Mouse (Mus musculus) T-helper 2 cell (primary cell): ENCODE results near the gene Msi2.

ENCODE experiments used
- in situ Hi-C: fragments of 300-600 bp; cut with MboI, MseI; formaldehyde crosslinking; loops from one replicate; pipeline ENCODE4 v1.15.1; 2025; ENCODE audit warnings: high pct_unique_total_duplicates

Msi2 gene

GRCm38 (mm10) chr11:88462789-88463188, 255.5 kb downstream of the Msi2 start:
- in situ Hi-C loops = no loop called here

GRCm38 (mm10) chr11:88461601-88462000, 256.7 kb downstream of the Msi2 start:
- in situ Hi-C loops = no loop called here

GRCm38 (mm10) chr11:88459946-88460736, 258.2 kb downstream of the Msi2 start:
- in situ Hi-C loops = no loop called here

GRCm38 (mm10) chr11:88457241-88457738, 261.0 kb downstream of the Msi2 start:
- in situ Hi-C loops = no loop called here

- in situ Hi-C loops = no loop called here
Observed at GRCm38 (mm10) chr11:88454867-88455806, 263.2 kb downstream of the Msi2 start.

GRCm38 (mm10) chr11:88449180-88449579, 269.1 kb downstream of the Msi2 start:
- in situ Hi-C loops = no loop called here

- in situ Hi-C loops = no loop called here
Observed at GRCm38 (mm10) chr11:88448571-88448970, 269.7 kb downstream of the Msi2 start.

- in situ Hi-C loops = no loop called here
Observed at GRCm38 (mm10) chr11:88447350-88447749, 271.0 kb downstream of the Msi2 start.

- in situ Hi-C loops = no loop called here
Observed at GRCm38 (mm10) chr11:88443905-88444304, 274.4 kb downstream of the Msi2 start.

- in situ Hi-C loops = no loop called here
Observed at GRCm38 (mm10) chr11:88443291-88443690, 275.0 kb downstream of the Msi2 start.

- in situ Hi-C loops = no loop called here
Observed at GRCm38 (mm10) chr11:88441871-88442740, 276.2 kb downstream of the Msi2 start.

GRCm38 (mm10) chr11:88438659-88439058, 279.7 kb downstream of the Msi2 start:
- in situ Hi-C loops = no loop called here

GRCm38 (mm10) chr11:88436596-88436995, 281.7 kb downstream of the Msi2 start:
- in situ Hi-C loops = no loop called here

GRCm38 (mm10) chr11:88435543-88435942, 282.8 kb downstream of the Msi2 start:
- in situ Hi-C loops = no loop called here

- in situ Hi-C loops = no loop called here
Observed at GRCm38 (mm10) chr11:88431363-88432269, 286.7 kb downstream of the Msi2 start.

GRCm38 (mm10) chr11:88430292-88430691, 288.0 kb downstream of the Msi2 start:
- in situ Hi-C loops = no loop called here

- in situ Hi-C loops = no loop called here
Observed at GRCm38 (mm10) chr11:88429680-88430079, 288.6 kb downstream of the Msi2 start.

GRCm38 (mm10) chr11:88425631-88426101, 292.6 kb downstream of the Msi2 start:
- in situ Hi-C loops = no loop called here

GRCm38 (mm10) chr11:88424034-88424767, 294.1 kb downstream of the Msi2 start:
- in situ Hi-C loops = no loop called here
